Mouse (Mus musculus) liver, embryonic 14.5 days (tissue): ENCODE measurements around the gene Erp27. TPM values are rescaled to one million over a fixed set of nuclear protein-coding genes. Genes with fewer than 3 reads are reported as not detected.

Source experiments
- ATAC-seq: fragments of 200-750 bp; cut with Nextera tagmentation; 2 replicates; pipeline ENCODE4 v1.8.0; 2017; ENCODE audit warnings: moderate number of reproducible peaks, mild to moderate bottlenecking, moderate library complexity; ENCODE audit not compliant: insufficient read depth
- DNase-seq, 3 experiments: peaks; one replicate each; pipeline ENCODE4 v3.0.0-alpha.2; 2012 to 2013; ENCODE audit warnings: low read depth in 3 of 3, low spot score in 3 of 3
- H3K27ac ChIP-seq: fragments of 300-500 bp; sonication (generic); 2 replicates; pipeline ENCODE4 v1.5.1; 2014; ENCODE audit warnings: moderate library complexity, mild to moderate bottlenecking, control low read depth, inconsistent platforms
- H3K27me3 ChIP-seq: fragments of 300-500 bp; sonication (generic); 2 replicates; pipeline ENCODE4 v1.6.1; 2014; ENCODE audit warnings: mild to moderate bottlenecking, low read length, moderate library complexity; ENCODE audit not compliant: control insufficient read depth, insufficient read depth
- H3K36me3 ChIP-seq: fragments of 300-500 bp; sonication (generic); replicated peaks from 2 replicates; pipeline ENCODE4 v1.6.1; 2014; ENCODE audit warnings: low read depth; ENCODE audit not compliant: control insufficient read depth, insufficient read depth
- H3K4me1 ChIP-seq, 2 experiments: fragments of 200-500 bp in 1 of 2; fragments of 300-500 bp in 1 of 2; sonication (generic) in 1 of 2; replicated peaks; 2 replicates each; pipeline ENCODE4 v1.6.1; 2012 to 2014; ENCODE audit warnings: antibody characterized with exemption in 1 of 2, inconsistent platforms in 1 of 2, low read length in 1 of 2; ENCODE audit not compliant: control insufficient read depth in 2 of 2, insufficient read depth in 2 of 2
- H3K4me2 ChIP-seq: fragments of 300-500 bp; sonication (generic); 2 replicates; pipeline ENCODE4 v1.6.1; 2014; ENCODE audit warnings: low read depth, mild to moderate bottlenecking, control low read depth, moderate library complexity
- H3K4me3 ChIP-seq, 2 experiments: fragments of 200-500 bp in 1 of 2; fragments of 300-500 bp in 1 of 2; sonication (generic) in 1 of 2; 2 replicates each; pipeline ENCODE4 v1.5.1; 2012 to 2014; ENCODE audit warnings: low read depth in 2 of 2, low read length in 2 of 2, mild to moderate bottlenecking in 2 of 2, control low read depth in 1 of 2, inconsistent platforms in 1 of 2, moderate library complexity in 1 of 2; ENCODE audit not compliant: insufficient read depth in 1 of 2
- H3K9ac ChIP-seq: fragments of 300-500 bp; sonication (generic); replicated peaks from 2 replicates; pipeline ENCODE4 v1.6.1; 2014; ENCODE audit warnings: mild to moderate bottlenecking, control low read depth, moderate library complexity
- H3K9me3 ChIP-seq: fragments of 300-500 bp; sonication (generic); 2 replicates; pipeline ENCODE4 v1.6.1; 2016; ENCODE audit warnings: low read length, mixed read lengths; ENCODE audit not compliant: control insufficient read depth
- CTCF ChIP-seq: IDR thresholded peaks from 2 replicates; pipeline ENCODE4 v1.5.1; 2016; ENCODE audit warnings: antibody characterized with exemption, low read depth, control low read depth
- EP300 ChIP-seq: IDR thresholded peaks from 2 replicates; pipeline ENCODE4 v1.6.1; 2016; ENCODE audit warnings: antibody characterized with exemption, low read depth
- WGBS: fragments of 180-500 bp; shearing (Covaris S2); extraction: QIAGEN DNeasy Blood & Tissue Kit; methylation state at CpG from one replicate; pipeline ENCODE4 v1.1.7; 2014; ENCODE audit not compliant: insufficient replicate concordance; 5-methylcytosine and 5-hydroxymethylcytosine counted together
- polyA plus RNA-seq, 2 experiments: library from polyadenylated mRNA; depleted of rRNA in 1 of 2; stranded (reverse) in 1 of 2; unstranded in 1 of 2; fragments of >200 nt; fragmentation: Nextera tagmentation in 1 of 2; extraction: Ambion mirVana in 1 of 2; gene quantifications; 2 replicates each; pipeline versions ENCODE4 v1.2.1 to v1.2.3; 2012 to 2014

Gene Erp27
- polyA plus RNA-seq, 2 experiments: 0.08 to 0.09 TPM

- no peaks in the 10 kb centered on the region for H3K36me3 ChIP-seq
- H3K27ac ChIP-seq: no peak overlapping the region
- TF ChIP-seq CTCF (peak; percentile 86), EP300 (no peak)
- H3K27me3 ChIP-seq: no peaks in the 10 kb centered on the region
- ATAC-seq: 0 out of 2 replicates have a peak, but pooled peaks have one; percentile 32
- H3K4me2 ChIP-seq: no peak overlapping the region
- 30% methylated on average over 16 of the region's 16 CpGs for WGBS
- H3K4me1 ChIP-seq: no peaks in the 10 kb centered on the region
- no peaks in the 10 kb centered on the region for H3K9me3 ChIP-seq
- DNase-seq: peak in 2 of 3 experiments; percentile 43 to 48
- H3K9ac ChIP-seq: no peak overlapping the region
- H3K4me3 ChIP-seq: no peak overlapping the region
Measured at GRCm38 (mm10) chr6:136920320-136921257, 1.4 kb downstream of the Erp27 start.

GRCm38 (mm10) chr6:136917885-136918284 lies 4.1 kb downstream of the Erp27 start:
- H3K4me3 ChIP-seq: no peak overlapping the region
- no peak for TF ChIP-seq EP300
- TF ChIP-seq CTCF: no peak
- 40% methylated on average over 2 of the region's 2 CpGs for WGBS
- DNase-seq (no peak), ATAC-seq (no peak)
- no peaks in the 10 kb centered on the region for H3K4me1 ChIP-seq
- H3K9me3 ChIP-seq: no peaks in the 10 kb centered on the region
- H3K4me2 ChIP-seq: no peak overlapping the region
- H3K27ac ChIP-seq: no peak overlapping the region
- H3K9ac ChIP-seq: no peak overlapping the region
- H3K27me3 ChIP-seq: no peaks in the 10 kb centered on the region
- no peaks in the 10 kb centered on the region for H3K36me3 ChIP-seq

- ATAC-seq (no peak), DNase-seq (no peak)
- WGBS: 66% methylated on average over 8 of the region's 8 CpGs
- no peak overlapping the region for H3K9ac ChIP-seq
- H3K4me3 ChIP-seq: no peak overlapping the region
- H3K36me3 ChIP-seq: no peaks in the 10 kb centered on the region
- no peaks in the 10 kb centered on the region for H3K4me1 ChIP-seq
- no peaks in the 10 kb centered on the region for H3K27me3 ChIP-seq
- TF ChIP-seq EP300: no peak
- TF ChIP-seq CTCF: no peak
- no peak overlapping the region for H3K27ac ChIP-seq
- H3K4me2 ChIP-seq: no peak overlapping the region
- no peaks in the 10 kb centered on the region for H3K9me3 ChIP-seq
Measured at GRCm38 (mm10) chr6:136915721-136916395, 6.1 kb downstream of the Erp27 start.

GRCm38 (mm10) chr6:136914234-136914633 lies 7.7 kb downstream of the Erp27 start:
- Histone ChIP-seq H3K9me3 (no peaks in the 10 kb centered on the region), H3K27me3 (no peaks in the 10 kb centered on the region), H3K9ac (no peak overlapping the region), H3K4me3 (no peak overlapping the region), H3K4me2 (no peak overlapping the region), H3K36me3 (no peaks in the 10 kb centered on the region), H3K4me1 (no peaks in the 10 kb centered on the region), H3K27ac (no peak overlapping the region)
- no peak for DNase-seq
- no peak for ATAC-seq
- no peak for TF ChIP-seq EP300
- TF ChIP-seq CTCF: no peak
- 76% methylated on average over 6 of the region's 6 CpGs for WGBS
